Mouse (Mus musculus) lung, embryonic 16.5 days (tissue): ENCODE data around the gene Slc41a3. TPM values are rescaled to one million over a fixed set of nuclear protein-coding genes. Genes with fewer than 3 reads are reported as not detected.
A peak's percentile ranks its signal among the peaks of the same experiment; 100 is the strongest.

Source experiments
- ATAC-seq: fragments of 200-750 bp; cut with Nextera tagmentation; 2 replicates; pipeline ENCODE4 v1.8.0; 2017; ENCODE audit warnings: low read depth, mild to moderate bottlenecking, moderate library complexity
- H3K27ac ChIP-seq: fragments of 300-500 bp; sonication (generic); 2 replicates; pipeline ENCODE4 v1.5.1; 2014; ENCODE audit warnings: mild to moderate bottlenecking, control low read depth, low read length
- H3K27me3 ChIP-seq: fragments of 300-500 bp; sonication (generic); 2 replicates; pipeline ENCODE4 v1.6.1; 2014; ENCODE audit warnings: low read depth, low read length, mixed read lengths; ENCODE audit not compliant: control insufficient read depth, insufficient read depth
- H3K36me3 ChIP-seq: fragments of 300-500 bp; sonication (generic); 2 replicates; pipeline ENCODE4 v1.6.1; 2014; ENCODE audit warnings: low read length; ENCODE audit not compliant: control insufficient read depth, insufficient read depth
- H3K4me1 ChIP-seq: fragments of 300-500 bp; sonication (generic); replicated peaks from 2 replicates; pipeline ENCODE4 v1.6.1; 2014; ENCODE audit warnings: low read length, mixed read lengths; ENCODE audit not compliant: control insufficient read depth, insufficient read depth
- H3K4me2 ChIP-seq: fragments of 300-500 bp; sonication (generic); 2 replicates; pipeline ENCODE4 v1.6.1; 2014; ENCODE audit warnings: low read depth, low read length, control low read depth
- H3K4me3 ChIP-seq: fragments of 300-500 bp; sonication (generic); 2 replicates; pipeline ENCODE4 v1.5.1; 2014; ENCODE audit warnings: mild to moderate bottlenecking, low read length, control low read depth
- H3K9ac ChIP-seq: fragments of 300-500 bp; sonication (generic); 2 replicates; pipeline ENCODE4 v1.6.1; 2014; ENCODE audit warnings: low read length, control low read depth
- H3K9me3 ChIP-seq: fragments of 300-500 bp; sonication (generic); 2 replicates; pipeline ENCODE4 v1.6.1; 2016; ENCODE audit warnings: low read length; ENCODE audit not compliant: control insufficient read depth
- WGBS: fragments of 180-500 bp; shearing (Covaris S2); extraction: QIAGEN DNeasy Blood & Tissue Kit; methylation state at CpG from one replicate; pipeline ENCODE4 v1.1.7; 2014; 5-methylcytosine and 5-hydroxymethylcytosine counted together
- polyA plus RNA-seq: library from polyadenylated mRNA; unstranded; fragments of >200 nt; fragmentation: Nextera tagmentation; extraction: Ambion mirVana; gene quantifications from 2 replicates; pipeline ENCODE4 v1.2.1, GENCODE M21; 2015

Slc41a3 gene
- polyA plus RNA-seq, 1 experiment from 2014 or later: 7.7 TPM

GRCm38 (mm10) chr6:90605298-90605665 lies 757 bp downstream of the Slc41a3 start:
- H3K9me3 ChIP-seq: no peaks in the 10 kb centered on the region
- H3K4me2 ChIP-seq: peak overlapping the region; percentile 87
- H3K36me3 ChIP-seq: no peaks in the 10 kb centered on the region
- H3K4me3 ChIP-seq: peak overlapping the region; percentile 68
- no peaks in the 10 kb centered on the region for H3K27me3 ChIP-seq
- WGBS: 10% methylated on average over 5 of the region's 5 CpGs
- peak overlapping the region; percentile 84 for H3K9ac ChIP-seq
- ATAC-seq: no peak
- H3K27ac ChIP-seq: no peak overlapping the region
- H3K4me1 ChIP-seq: peaks cover 3% of the 10 kb centered on the region; the same call in 1 of the 2 replicates

DNA sequence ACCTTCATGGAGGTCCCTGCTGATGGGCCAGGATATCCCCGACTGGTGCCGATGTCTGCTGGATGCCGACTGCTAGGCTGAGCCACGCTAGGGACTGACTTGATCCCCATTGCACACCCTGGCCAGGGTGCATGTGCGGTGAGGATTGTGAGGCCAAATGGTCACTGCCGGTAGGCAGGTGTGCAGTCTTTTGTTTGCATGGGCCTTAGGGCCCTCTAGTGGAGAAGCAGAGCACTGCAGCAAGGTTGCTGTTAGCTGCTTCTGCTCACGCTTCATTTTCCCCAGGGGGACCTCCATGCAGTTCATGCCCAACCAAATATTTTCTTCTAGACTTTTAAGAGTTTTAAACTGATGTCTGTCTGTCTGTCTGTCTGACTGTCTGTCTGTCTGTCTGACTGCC lies 2.0 kb downstream of the Slc41a3 start:
- Histone ChIP-seq H3K27ac (no peak overlapping the region), H3K27me3 (no peaks in the 10 kb centered on the region), H3K4me3 (no peak overlapping the region), H3K9me3 (no peaks in the 10 kb centered on the region), H3K4me2 (no peak overlapping the region), H3K4me1 (peaks cover 3% of the 10 kb centered on the region; the same call in 1 of the 2 replicates), H3K36me3 (no peaks in the 10 kb centered on the region), H3K9ac (no peak overlapping the region)
- no peak for ATAC-seq
- 30% methylated on average over 7 of the region's 7 CpGs for WGBS

DNA sequence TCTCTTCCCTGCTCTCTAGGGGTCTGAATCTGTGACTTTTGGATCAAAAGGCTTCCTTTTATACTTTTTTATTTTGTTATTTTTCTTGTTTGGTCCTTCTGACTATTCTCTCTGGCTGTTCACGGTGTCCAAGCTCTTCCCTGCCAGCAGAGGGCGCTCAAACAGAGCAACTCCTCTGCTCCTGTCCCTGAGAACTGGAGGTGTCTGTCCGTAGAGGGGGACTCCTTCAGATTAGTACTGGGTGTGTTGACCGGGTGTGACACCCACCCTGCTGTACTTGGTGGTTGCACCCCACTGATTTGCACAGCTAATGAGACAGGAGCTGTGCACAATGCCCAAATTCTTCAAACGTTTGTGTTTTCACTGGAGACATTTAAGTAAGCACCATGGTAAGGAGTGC lies 2.7 kb downstream of the Slc41a3 start:
- H3K36me3 ChIP-seq: no peaks in the 10 kb centered on the region
- WGBS: 11% methylated on average over 5 of the region's 5 CpGs
- H3K4me2 ChIP-seq: no peak overlapping the region
- H3K4me1 ChIP-seq: peaks cover 3% of the 10 kb centered on the region; the same call in 1 of the 2 replicates
- H3K27ac ChIP-seq: no peak overlapping the region
- no peak overlapping the region for H3K4me3 ChIP-seq
- H3K9me3 ChIP-seq: no peaks in the 10 kb centered on the region
- H3K9ac ChIP-seq: no peak overlapping the region
- no peaks in the 10 kb centered on the region for H3K27me3 ChIP-seq
- ATAC-seq: no peak

DNA sequence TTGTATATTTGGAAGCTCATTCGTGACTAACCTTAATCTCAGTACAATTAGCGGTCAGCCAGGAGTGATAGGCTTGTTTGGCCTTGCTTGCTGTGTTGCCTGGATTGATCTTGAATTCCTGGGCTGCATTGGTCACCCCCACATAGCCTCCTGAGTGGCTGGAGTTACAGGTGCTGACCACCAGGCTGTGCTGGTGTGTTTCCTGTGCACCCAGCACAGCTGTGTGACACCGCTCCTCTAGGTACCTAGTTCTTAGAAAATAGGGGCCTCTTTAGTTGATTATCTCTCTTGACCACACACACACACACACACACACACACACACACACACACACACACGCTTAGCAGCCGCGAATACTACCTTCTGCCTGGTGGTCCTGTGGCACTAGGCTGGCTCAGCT lies 3.7 kb downstream of the Slc41a3 start:
- H3K9me3 ChIP-seq: no peaks in the 10 kb centered on the region
- WGBS: 56% methylated on average over 6 of the region's 6 CpGs
- ATAC-seq: no peak

DNA sequence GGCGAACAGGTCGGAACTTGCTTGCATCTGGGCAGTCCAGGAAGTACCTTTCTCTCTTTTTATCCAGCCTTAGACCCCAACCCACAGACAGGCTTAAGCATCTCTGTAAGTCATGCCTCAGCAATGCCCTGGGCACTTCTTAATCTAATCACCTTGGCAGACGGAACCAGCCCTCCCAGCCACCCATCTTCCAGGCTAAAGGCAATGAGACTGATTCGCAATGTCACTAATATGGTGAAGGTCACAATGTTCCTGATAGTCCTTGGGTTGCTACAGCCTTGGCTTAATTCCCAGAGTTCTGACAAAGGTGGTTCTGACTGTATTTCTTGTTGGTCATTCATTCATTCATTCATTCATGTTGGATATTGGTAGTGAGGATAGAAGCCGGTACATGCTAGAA lies 5.7 kb downstream of the Slc41a3 start:
- 85% methylated on average over 5 of the region's 5 CpGs for WGBS
- no peak overlapping the region for H3K9ac ChIP-seq
- H3K9me3 ChIP-seq: no peaks in the 10 kb centered on the region
- H3K4me2 ChIP-seq: no peak overlapping the region
- H3K4me1 ChIP-seq: 0 out of 2 replicates have a peak, but pooled peaks cover 3% of the 10 kb centered on the region
- ATAC-seq: no peak
- no peaks in the 10 kb centered on the region for H3K27me3 ChIP-seq
- no peak overlapping the region for H3K27ac ChIP-seq
- no peaks in the 10 kb centered on the region for H3K36me3 ChIP-seq
- no peak overlapping the region for H3K4me3 ChIP-seq

More for the DNA sequence above, 3.7 kb downstream of the Slc41a3 start:
- no peaks in the 10 kb centered on the region for H3K36me3 ChIP-seq
- H3K27me3 ChIP-seq: no peaks in the 10 kb centered on the region
- H3K4me2 ChIP-seq: no peak overlapping the region
- no peak overlapping the region for H3K27ac ChIP-seq
- H3K4me1 ChIP-seq: peaks cover 3% of the 10 kb centered on the region; the same call in 1 of the 2 replicates
- H3K4me3 ChIP-seq: no peak overlapping the region
- H3K9ac ChIP-seq: no peak overlapping the region

DNA sequence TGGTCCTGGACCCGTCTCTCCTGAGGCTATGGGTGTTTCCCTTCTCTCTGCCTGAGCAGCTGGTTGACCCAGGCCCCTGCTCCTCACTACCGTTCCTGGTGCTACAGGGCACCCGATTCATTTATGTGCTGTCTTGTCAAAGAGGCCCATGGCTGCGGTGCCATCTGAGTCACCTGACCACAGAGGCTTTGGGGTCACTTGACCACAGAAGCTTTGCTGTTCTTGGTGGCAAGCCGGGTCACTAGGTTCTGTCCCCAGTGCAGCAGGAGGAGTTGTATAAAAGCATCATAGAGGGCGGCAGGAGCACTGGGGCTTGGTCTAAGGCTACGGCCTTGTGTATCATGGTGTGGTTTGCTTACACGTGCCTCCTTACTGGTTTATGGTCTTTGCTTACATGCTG lies 8.8 kb downstream of the Slc41a3 start:
- Histone ChIP-seq H3K36me3 (no peaks in the 10 kb centered on the region), H3K4me1 (no peaks in the 10 kb centered on the region), H3K9me3 (no peaks in the 10 kb centered on the region), H3K9ac (no peak overlapping the region), H3K4me3 (no peak overlapping the region), H3K27ac (no peak overlapping the region), H3K27me3 (no peaks in the 10 kb centered on the region), H3K4me2 (no peak overlapping the region)
- ATAC-seq: no peak
- 81% methylated on average over 8 of the region's 8 CpGs for WGBS

GRCm38 (mm10) chr6:90615362-90615761 lies 10.8 kb downstream of the Slc41a3 start:
- Histone ChIP-seq H3K27ac (no peak overlapping the region), H3K9me3 (no peaks in the 10 kb centered on the region), H3K9ac (no peak overlapping the region), H3K27me3 (no peaks in the 10 kb centered on the region), H3K4me3 (no peak overlapping the region), H3K4me2 (no peak overlapping the region), H3K36me3 (no peaks in the 10 kb centered on the region), H3K4me1 (peaks cover 11% of the 10 kb centered on the region)
- 65% methylated on average over 7 of the region's 7 CpGs for WGBS
- no peak for ATAC-seq

- no peaks in the 10 kb centered on the region for H3K27me3 ChIP-seq
- no peaks in the 10 kb centered on the region for H3K9me3 ChIP-seq
- 79% methylated on average over 6 of the region's 6 CpGs for WGBS
- no peak for ATAC-seq
- H3K27ac ChIP-seq: no peak overlapping the region
- H3K36me3 ChIP-seq: no peaks in the 10 kb centered on the region
- no peak overlapping the region for H3K9ac ChIP-seq
- H3K4me3 ChIP-seq: no peak overlapping the region
- peaks cover 11% of the 10 kb centered on the region for H3K4me1 ChIP-seq
- no peak overlapping the region for H3K4me2 ChIP-seq
These were observed 11.5 kb downstream of the Slc41a3 start for GRCm38 (mm10) chr6:90615991-90616390.

DNA sequence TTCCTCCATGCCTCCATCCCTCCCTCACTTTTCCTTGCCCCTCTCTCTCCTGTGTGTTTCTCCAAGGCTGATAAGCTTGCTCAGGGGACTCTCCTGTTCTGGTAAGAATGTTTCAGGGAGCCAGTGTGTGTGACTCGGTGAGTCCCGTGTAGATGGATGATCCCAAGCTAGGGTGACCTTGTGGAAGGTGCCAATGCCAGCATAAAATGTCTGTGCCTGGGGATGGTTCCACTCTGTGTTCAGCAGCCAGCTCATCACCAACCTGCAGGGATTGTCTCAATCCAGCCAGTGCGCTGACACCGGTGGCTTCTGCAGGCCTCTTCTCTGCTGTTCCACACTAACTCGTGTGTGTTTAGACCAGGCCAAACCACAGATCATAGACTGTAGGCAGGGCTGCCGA lies 12.0 kb downstream of the Slc41a3 start:
- Histone ChIP-seq H3K36me3 (no peaks in the 10 kb centered on the region), H3K4me3 (no peak overlapping the region), H3K9ac (no peak overlapping the region), H3K27ac (no peak overlapping the region), H3K4me1 (peaks cover 15% of the 10 kb centered on the region), H3K27me3 (no peaks in the 10 kb centered on the region), H3K4me2 (no peak overlapping the region), H3K9me3 (no peaks in the 10 kb centered on the region)
- ATAC-seq: no peak
- 78% methylated on average over 6 of the region's 6 CpGs for WGBS

- H3K9me3 ChIP-seq: no peaks in the 10 kb centered on the region
- H3K4me3 ChIP-seq: no peak overlapping the region
- H3K4me2 ChIP-seq: no peak overlapping the region
- no peaks in the 10 kb centered on the region for H3K27me3 ChIP-seq
- H3K9ac ChIP-seq: no peak overlapping the region
- WGBS: 42% methylated on average over 4 of the region's 4 CpGs
- ATAC-seq: no peak
- H3K4me1 ChIP-seq: peaks cover 27% of the 10 kb centered on the region
- H3K27ac ChIP-seq: no peak overlapping the region
- H3K36me3 ChIP-seq: no peaks in the 10 kb centered on the region
These were observed 13.7 kb downstream of the Slc41a3 start for GRCm38 (mm10) chr6:90618274-90618673.
